Mouse (Mus musculus) midbrain, embryonic 11.5 days (tissue): ENCODE data around the gene Tex2. TPM values are rescaled to one million over a fixed set of nuclear protein-coding genes. Genes with fewer than 3 reads are reported as not detected.
A peak's percentile ranks its signal among the peaks of the same experiment; 100 is the strongest.

Experiments
- ATAC-seq: fragments of 200-750 bp; cut with Nextera tagmentation; 2 replicates; pipeline ENCODE4 v1.8.0; 2017; ENCODE audit warnings: moderate TSS enrichment, moderate library complexity; ENCODE audit not compliant: low FRiP score
- DNase-seq: peaks from one replicate; pipeline ENCODE4 v3.0.0; 2015; ENCODE audit warnings: low spot score; ENCODE audit errors: missing footprints
- H3K27ac ChIP-seq: fragments of 300-500 bp; sonication (generic); 2 replicates; pipeline ENCODE4 v1.5.1; 2014; ENCODE audit warnings: low read depth, low read length
- H3K27me3 ChIP-seq: fragments of 300-500 bp; sonication (generic); 2 replicates; pipeline ENCODE4 v1.6.1; 2014; ENCODE audit warnings: mild to moderate bottlenecking, low read length, moderate library complexity, mixed read lengths; ENCODE audit not compliant: control insufficient read depth, insufficient read depth
- H3K36me3 ChIP-seq: fragments of 300-500 bp; sonication (generic); 2 replicates; pipeline ENCODE4 v1.6.1; 2014; ENCODE audit warnings: mild to moderate bottlenecking, low read length, moderate library complexity, mixed read lengths; ENCODE audit not compliant: control insufficient read depth, insufficient read depth
- H3K4me1 ChIP-seq: fragments of 300-500 bp; sonication (generic); 2 replicates; pipeline ENCODE4 v1.6.1; 2014; ENCODE audit warnings: low read length; ENCODE audit not compliant: control insufficient read depth, insufficient read depth
- H3K4me2 ChIP-seq: fragments of 300-500 bp; sonication (generic); 2 replicates; pipeline ENCODE4 v1.6.1; 2014; ENCODE audit warnings: mild to moderate bottlenecking, moderate library complexity
- H3K4me3 ChIP-seq: fragments of 300-500 bp; sonication (generic); 2 replicates; pipeline ENCODE4 v1.5.1; 2014; ENCODE audit warnings: low read depth, low read length
- H3K9ac ChIP-seq: fragments of 300-500 bp; sonication (generic); 2 replicates; pipeline ENCODE4 v1.6.1; 2014; ENCODE audit warnings: low read length
- H3K9me3 ChIP-seq: fragments of 300-500 bp; sonication (generic); 2 replicates; pipeline ENCODE4 v1.6.1; 2016; ENCODE audit warnings: low read length; ENCODE audit not compliant: control insufficient read depth
- WGBS: fragments of 180-500 bp; shearing (Covaris S2); extraction: QIAGEN DNeasy Blood & Tissue Kit; methylation state at CpG from one replicate; pipeline ENCODE4 v1.1.7; 2014; 5-methylcytosine and 5-hydroxymethylcytosine counted together
- polyA plus RNA-seq: library from polyadenylated mRNA; unstranded; fragments of >200 nt; fragmentation: Nextera tagmentation; extraction: Ambion mirVana; gene quantifications from 2 replicates; pipeline ENCODE4 v1.2.1, GENCODE M21; 2014

Gene Tex2
- polyA plus RNA-seq, 1 experiment from 2014 or later, result 9.9 TPM

DNA sequence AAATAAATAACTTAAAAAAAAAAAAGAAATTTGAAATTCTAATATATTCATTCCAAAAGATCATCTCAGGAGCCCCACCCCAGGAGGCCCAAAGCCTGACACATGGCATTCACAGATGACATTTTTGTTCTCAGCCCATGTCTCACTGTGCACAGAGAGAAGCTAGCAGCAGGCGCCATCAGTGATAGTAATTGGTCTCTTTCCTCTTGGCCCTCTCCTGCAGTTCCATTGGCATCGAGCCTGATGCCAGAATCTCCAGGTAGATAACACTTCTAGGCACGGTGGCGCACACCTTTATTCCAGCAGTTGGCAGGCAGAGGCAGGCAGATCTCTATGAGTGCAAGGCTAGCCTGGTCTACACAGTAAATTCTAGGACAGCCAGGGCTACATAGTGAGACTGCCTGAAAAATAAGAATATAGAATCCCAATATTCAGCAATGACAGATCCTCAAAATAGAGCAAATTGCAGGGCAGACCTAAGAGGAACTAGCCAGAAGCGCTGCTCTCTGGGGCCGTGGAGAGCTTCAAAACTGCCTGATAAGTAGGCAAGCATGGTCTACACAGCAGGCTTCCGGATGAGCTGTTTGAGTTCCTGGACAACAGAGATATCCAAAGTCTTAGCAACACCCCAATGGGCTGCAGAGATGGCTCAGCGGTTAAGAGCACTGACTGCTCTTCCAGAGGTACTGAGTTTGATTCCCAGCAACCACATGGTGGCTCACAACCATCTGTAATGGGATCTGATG lies 47.0 kb downstream of the Tex2 start:
- no peaks in the 10 kb centered on the region for H3K4me1 ChIP-seq
- no peak overlapping the region for H3K4me3 ChIP-seq
- H3K9me3 ChIP-seq, result no peaks in the 10 kb centered on the region
- WGBS, result 94% methylated on average over 8 of the region's 8 CpGs
- ATAC-seq, result no peak
- no peak overlapping the region for H3K4me2 ChIP-seq
- no peaks in the 10 kb centered on the region for H3K27me3 ChIP-seq
- peak; percentile 17 for DNase-seq
- H3K27ac ChIP-seq, result no peak overlapping the region
- H3K9ac ChIP-seq, result no peak overlapping the region
- no peaks in the 10 kb centered on the region for H3K36me3 ChIP-seq

DNA sequence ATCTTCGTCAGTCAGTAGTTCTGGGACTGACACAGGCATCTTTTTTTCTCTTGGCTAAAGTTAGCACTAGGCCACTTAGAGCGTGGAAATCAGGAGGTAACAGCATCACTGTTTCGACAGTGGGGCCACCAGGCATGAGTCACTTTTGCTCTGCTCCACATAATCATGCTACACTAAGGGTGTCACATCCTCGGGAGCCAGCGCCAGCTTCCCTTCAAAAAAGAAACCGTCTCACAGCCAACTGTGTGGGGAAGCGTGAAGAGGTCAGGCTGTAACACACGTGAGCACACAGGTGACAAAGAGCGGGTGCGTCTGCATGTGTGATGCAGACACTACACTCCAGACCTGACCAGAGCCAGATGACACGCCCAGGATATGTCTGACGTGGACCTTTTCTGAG lies 49.0 kb downstream of the Tex2 start:
- Histone ChIP-seq H3K4me3 (no peak overlapping the region), H3K4me2 (no peak overlapping the region), H3K4me1 (no peaks in the 10 kb centered on the region), H3K27ac (no peak overlapping the region), H3K36me3 (no peaks in the 10 kb centered on the region), H3K9me3 (no peaks in the 10 kb centered on the region), H3K9ac (no peak overlapping the region), H3K27me3 (no peaks in the 10 kb centered on the region)
- 84% methylated on average over 12 of the region's 12 CpGs for WGBS
- ATAC-seq (no peak), DNase-seq (no peak)

GRCm38 (mm10) chr11:106562707-106563106 lies 50.5 kb downstream of the Tex2 start:
- H3K4me3 ChIP-seq, result no peak overlapping the region
- H3K27ac ChIP-seq, result no peak overlapping the region
- H3K4me2 ChIP-seq, result no peak overlapping the region
- DNase-seq (no peak), ATAC-seq (no peak)
- H3K9ac ChIP-seq, result no peak overlapping the region
- H3K27me3 ChIP-seq, result no peaks in the 10 kb centered on the region
- WGBS, result 92% methylated on average over 4 of the region's 4 CpGs
- H3K9me3 ChIP-seq, result no peaks in the 10 kb centered on the region
- H3K4me1 ChIP-seq, result no peaks in the 10 kb centered on the region
- H3K36me3 ChIP-seq, result no peaks in the 10 kb centered on the region

DNA sequence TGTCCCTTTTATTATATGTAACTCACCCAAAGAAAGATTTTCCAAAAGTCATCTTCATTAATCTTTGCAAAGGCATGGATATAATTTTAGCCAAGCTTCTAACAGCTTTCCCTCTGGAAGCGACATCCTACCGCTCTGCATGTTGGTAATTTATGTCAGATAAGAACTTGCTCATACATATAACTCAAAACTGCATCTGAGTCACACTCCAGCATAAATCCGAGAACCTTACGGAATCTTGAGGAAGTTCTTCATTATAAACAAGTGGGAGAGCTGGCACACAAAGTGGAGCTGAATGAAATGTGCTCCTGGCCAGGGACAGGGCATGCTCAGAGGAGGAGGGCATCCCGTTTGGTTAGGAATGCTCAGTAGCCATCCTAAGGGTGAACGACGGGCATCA lies 53.5 kb downstream of the Tex2 start:
- ATAC-seq (no peak), DNase-seq (no peak)
- Histone ChIP-seq H3K4me3 (no peak overlapping the region), H3K9ac (no peak overlapping the region), H3K4me1 (peaks cover 2% of the 10 kb centered on the region; the same call in 1 of the 2 replicates), H3K27me3 (no peaks in the 10 kb centered on the region), H3K9me3 (no peaks in the 10 kb centered on the region), H3K4me2 (no peak overlapping the region), H3K27ac (no peak overlapping the region), H3K36me3 (no peaks in the 10 kb centered on the region)
- 93% methylated on average over 7 of the region's 7 CpGs for WGBS

- H3K4me1 ChIP-seq, result peaks cover 2% of the 10 kb centered on the region; the same call in 1 of the 2 replicates
- ATAC-seq (no peak), DNase-seq (no peak)
- no peaks in the 10 kb centered on the region for H3K36me3 ChIP-seq
- H3K4me2 ChIP-seq, result no peak overlapping the region
- 59% methylated on average over 4 of the region's 4 CpGs for WGBS
- no peak overlapping the region for H3K4me3 ChIP-seq
- H3K27me3 ChIP-seq, result no peaks in the 10 kb centered on the region
- H3K27ac ChIP-seq, result no peak overlapping the region
- H3K9me3 ChIP-seq, result no peaks in the 10 kb centered on the region
- H3K9ac ChIP-seq, result no peak overlapping the region
These were observed 55.2 kb downstream of the Tex2 start for GRCm38 (mm10) chr11:106558008-106558407.

- DNase-seq (no peak), ATAC-seq (no peak)
- Histone ChIP-seq H3K27me3 (no peaks in the 10 kb centered on the region), H3K4me2 (no peak overlapping the region), H3K4me1 (peaks cover 2% of the 10 kb centered on the region; the same call in 1 of the 2 replicates), H3K27ac (no peak overlapping the region), H3K36me3 (no peaks in the 10 kb centered on the region), H3K9ac (no peak overlapping the region), H3K4me3 (no peak overlapping the region), H3K9me3 (no peaks in the 10 kb centered on the region)
- 85% methylated on average over 7 of the region's 7 CpGs for WGBS
These were observed 55.8 kb downstream of the Tex2 start for GRCm38 (mm10) chr11:106557398-106557797.

- peaks cover 2% of the 10 kb centered on the region; the same call in 1 of the 2 replicates for H3K4me1 ChIP-seq
- H3K9ac ChIP-seq, result no peak overlapping the region
- H3K27me3 ChIP-seq, result no peaks in the 10 kb centered on the region
- H3K4me2 ChIP-seq, result no peak overlapping the region
- H3K4me3 ChIP-seq, result no peak overlapping the region
- DNase-seq, result no peak
- H3K36me3 ChIP-seq, result no peaks in the 10 kb centered on the region
- WGBS, result 84% methylated on average over 4 of the region's 4 CpGs
- no peak for ATAC-seq
- no peak overlapping the region for H3K27ac ChIP-seq
- H3K9me3 ChIP-seq, result no peaks in the 10 kb centered on the region
These were observed 56.5 kb downstream of the Tex2 start for GRCm38 (mm10) chr11:106556689-106557088.

GRCm38 (mm10) chr11:106555805-106556615 lies 57.2 kb downstream of the Tex2 start:
- DNase-seq (no peak), ATAC-seq (no peak)
- H3K27ac ChIP-seq, result no peak overlapping the region
- peaks cover 2% of the 10 kb centered on the region; the same call in 1 of the 2 replicates for H3K4me1 ChIP-seq
- H3K9me3 ChIP-seq, result no peaks in the 10 kb centered on the region
- WGBS, result 52% methylated on average over 10 of the region's 10 CpGs
- H3K4me3 ChIP-seq, result no peak overlapping the region
- H3K27me3 ChIP-seq, result no peaks in the 10 kb centered on the region
- no peak overlapping the region for H3K4me2 ChIP-seq
- H3K36me3 ChIP-seq, result no peaks in the 10 kb centered on the region
- H3K9ac ChIP-seq, result no peak overlapping the region

GRCm38 (mm10) chr11:106550398-106550797 lies 62.8 kb downstream of the Tex2 start:
- Histone ChIP-seq H3K4me2 (no peak overlapping the region), H3K9me3 (no peaks in the 10 kb centered on the region), H3K4me3 (no peak overlapping the region), H3K36me3 (no peaks in the 10 kb centered on the region), H3K27me3 (no peaks in the 10 kb centered on the region), H3K4me1 (no peaks in the 10 kb centered on the region), H3K9ac (no peak overlapping the region), H3K27ac (no peak overlapping the region)
- ATAC-seq (no peak), DNase-seq (no peak)
- WGBS, result 88% methylated on average over 4 of the region's 4 CpGs
